Mouse (Mus musculus) lung, embryonic 16.5 days (tissue): Measurements from ENCODE around the gene Npm3. TPM values are rescaled to one million over a fixed set of nuclear protein-coding genes. Genes with fewer than 3 reads are reported as not detected.

Source experiments
- ATAC-seq: fragments of 200-750 bp; cut with Nextera tagmentation; 2 replicates; pipeline ENCODE4 v1.8.0; 2017; ENCODE audit warnings: low read depth, mild to moderate bottlenecking, moderate library complexity
- H3K27ac ChIP-seq: fragments of 300-500 bp; sonication (generic); 2 replicates; pipeline ENCODE4 v1.5.1; 2014; ENCODE audit warnings: mild to moderate bottlenecking, control low read depth, low read length
- H3K27me3 ChIP-seq: fragments of 300-500 bp; sonication (generic); 2 replicates; pipeline ENCODE4 v1.6.1; 2014; ENCODE audit warnings: low read depth, low read length, mixed read lengths; ENCODE audit not compliant: control insufficient read depth, insufficient read depth
- H3K36me3 ChIP-seq: fragments of 300-500 bp; sonication (generic); 2 replicates; pipeline ENCODE4 v1.6.1; 2014; ENCODE audit warnings: low read length; ENCODE audit not compliant: control insufficient read depth, insufficient read depth
- H3K4me1 ChIP-seq: fragments of 300-500 bp; sonication (generic); replicated peaks from 2 replicates; pipeline ENCODE4 v1.6.1; 2014; ENCODE audit warnings: low read length, mixed read lengths; ENCODE audit not compliant: control insufficient read depth, insufficient read depth
- H3K4me2 ChIP-seq: fragments of 300-500 bp; sonication (generic); 2 replicates; pipeline ENCODE4 v1.6.1; 2014; ENCODE audit warnings: low read depth, low read length, control low read depth
- H3K4me3 ChIP-seq: fragments of 300-500 bp; sonication (generic); 2 replicates; pipeline ENCODE4 v1.5.1; 2014; ENCODE audit warnings: mild to moderate bottlenecking, low read length, control low read depth
- H3K9ac ChIP-seq: fragments of 300-500 bp; sonication (generic); 2 replicates; pipeline ENCODE4 v1.6.1; 2014; ENCODE audit warnings: low read length, control low read depth
- H3K9me3 ChIP-seq: fragments of 300-500 bp; sonication (generic); 2 replicates; pipeline ENCODE4 v1.6.1; 2016; ENCODE audit warnings: low read length; ENCODE audit not compliant: control insufficient read depth
- WGBS: fragments of 180-500 bp; shearing (Covaris S2); extraction: QIAGEN DNeasy Blood & Tissue Kit; methylation state at CpG from one replicate; pipeline ENCODE4 v1.1.7; 2014; 5-methylcytosine and 5-hydroxymethylcytosine counted together
- polyA plus RNA-seq: library from polyadenylated mRNA; unstranded; fragments of >200 nt; fragmentation: Nextera tagmentation; extraction: Ambion mirVana; gene quantifications from 2 replicates; pipeline ENCODE4 v1.2.1, GENCODE M21; 2015

Npm3 gene
- polyA plus RNA-seq, 1 experiment from 2014 or later: 15.8 TPM

DNA sequence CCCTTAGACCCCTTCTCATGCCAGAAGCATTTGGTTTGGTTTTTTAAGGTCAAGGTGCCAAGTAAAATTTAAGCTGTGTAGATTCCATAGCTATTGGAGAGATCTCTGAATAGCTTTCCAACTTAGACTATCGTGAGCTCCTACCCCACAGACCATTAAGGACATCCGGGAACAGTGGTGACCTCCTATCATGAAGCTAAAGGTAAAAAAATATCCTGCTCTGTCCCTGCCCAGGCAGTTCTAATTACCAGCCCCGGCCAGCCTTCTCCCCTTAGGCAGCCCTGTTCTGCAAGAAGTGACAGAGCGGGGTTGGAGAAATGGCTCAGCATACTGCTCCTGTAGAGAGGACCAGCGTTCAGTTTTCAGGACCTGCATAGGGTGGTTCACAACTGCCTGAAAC lies 10.9 kb downstream of the Npm3 start:
- no peak for ATAC-seq
- Histone ChIP-seq H3K4me1 (peaks cover 18% of the 10 kb centered on the region), H3K9ac (no peak overlapping the region), H3K27me3 (peaks cover 67% of the 10 kb centered on the region), H3K36me3 (no peaks in the 10 kb centered on the region), H3K4me2 (no peak overlapping the region), H3K27ac (no peak overlapping the region), H3K9me3 (no peaks in the 10 kb centered on the region), H3K4me3 (no peak overlapping the region)
- WGBS: 74% methylated on average over 5 of the region's 5 CpGs

DNA sequence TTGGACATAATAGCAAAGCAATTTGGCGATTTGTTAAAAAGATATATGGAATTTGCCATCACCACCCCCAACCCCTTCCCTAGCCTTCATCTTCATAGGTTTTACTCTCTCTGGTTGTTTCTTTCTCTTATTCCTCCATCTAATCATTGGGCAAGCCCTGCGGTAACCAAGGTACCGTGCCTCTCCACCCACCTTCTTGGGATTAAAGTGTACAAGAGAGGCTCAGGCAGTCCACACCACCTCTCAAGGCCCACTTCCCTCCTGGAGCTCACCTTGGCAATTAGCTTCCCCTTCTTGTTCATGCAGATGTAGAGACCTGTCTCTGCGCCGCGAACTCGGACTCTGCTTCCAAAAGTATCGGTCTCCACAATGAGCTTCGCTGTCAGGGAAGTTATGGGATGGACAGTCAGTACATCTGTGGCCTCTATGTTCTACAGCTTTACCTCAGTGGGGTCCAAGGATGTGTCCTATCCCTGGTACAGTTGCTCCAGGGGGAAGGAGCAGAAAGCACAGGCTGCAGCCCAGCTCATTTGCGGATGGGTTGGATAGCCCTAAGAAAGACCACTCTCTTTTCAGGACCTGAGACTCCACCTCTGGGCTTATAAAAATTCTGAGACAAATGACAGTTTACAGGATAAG lies 11.4 kb downstream of the Npm3 start:
- H3K4me3 ChIP-seq: no peak overlapping the region
- no peak overlapping the region for H3K27ac ChIP-seq
- ATAC-seq: no peak
- H3K9ac ChIP-seq: no peak overlapping the region
- H3K36me3 ChIP-seq: no peaks in the 10 kb centered on the region
- no peaks in the 10 kb centered on the region for H3K9me3 ChIP-seq
- WGBS: 84% methylated on average over 10 of the region's 10 CpGs
- no peak overlapping the region for H3K4me2 ChIP-seq
- H3K4me1 ChIP-seq: peaks cover 16% of the 10 kb centered on the region
- peaks cover 61% of the 10 kb centered on the region for H3K27me3 ChIP-seq

DNA sequence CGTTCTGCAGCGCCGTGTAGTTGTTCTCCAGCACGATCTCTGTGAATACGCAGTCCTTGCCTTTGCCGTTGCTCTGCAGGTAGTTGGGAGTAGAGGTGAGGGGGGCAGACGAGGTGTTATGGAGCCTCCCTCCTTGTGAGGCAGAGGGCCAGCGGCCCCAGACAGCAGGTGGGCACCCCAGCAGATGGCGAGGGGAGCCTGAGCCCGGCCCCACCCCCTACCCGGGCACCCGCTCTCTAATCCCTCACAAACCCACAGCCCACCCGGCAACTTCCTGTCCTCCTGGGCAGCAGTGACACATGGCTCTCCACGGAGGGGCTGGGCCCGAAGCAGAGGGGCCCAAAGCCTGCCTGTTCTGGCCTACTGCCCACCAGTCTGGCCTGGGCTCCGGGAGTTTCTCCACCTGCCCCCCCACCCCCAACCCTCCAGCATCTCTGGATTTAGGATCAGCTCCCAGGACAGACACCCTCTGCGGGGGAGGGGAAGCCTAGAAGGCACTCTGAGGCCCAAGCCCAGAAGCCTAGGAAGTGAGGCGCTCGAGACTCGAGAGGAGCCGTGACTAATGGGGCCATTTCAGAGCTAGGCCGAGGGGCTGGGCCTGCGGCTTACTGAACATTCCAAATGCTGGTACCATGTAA lies 12.1 kb downstream of the Npm3 start:
- Histone ChIP-seq H3K9ac (peak overlapping the region; percentile 17; the same call in 1 of the 2 replicates), H3K4me2 (peak overlapping the region; percentile 60), H3K36me3 (no peaks in the 10 kb centered on the region), H3K4me1 (peaks cover 11% of the 10 kb centered on the region), H3K27ac (no peak overlapping the region), H3K27me3 (peaks cover 55% of the 10 kb centered on the region), H3K4me3 (peak overlapping the region; percentile 30), H3K9me3 (no peaks in the 10 kb centered on the region)
- WGBS: 19% methylated on average over 23 of the region's 23 CpGs
- peak; percentile 48 for ATAC-seq

DNA sequence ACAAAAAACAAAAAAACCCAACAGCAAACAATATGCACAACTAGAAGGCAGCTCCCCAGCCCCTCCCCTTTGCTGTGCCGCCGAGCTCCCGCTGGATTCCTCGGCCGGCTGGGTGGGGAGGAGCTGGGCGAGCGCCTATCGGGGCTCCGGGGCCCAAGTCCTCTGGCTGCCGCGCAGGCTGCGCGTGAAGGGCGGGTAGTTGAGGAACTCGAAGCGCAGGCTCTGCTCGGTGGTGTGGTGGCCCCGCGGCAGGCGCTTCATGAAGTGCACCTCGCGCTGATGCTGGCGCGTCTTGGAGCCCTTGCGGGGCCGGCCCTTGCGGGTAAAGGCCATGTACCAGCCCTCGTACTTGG lies 12.6 kb downstream of the Npm3 start:
- no peaks in the 10 kb centered on the region for H3K36me3 ChIP-seq
- ATAC-seq: peak; percentile 85
- peak overlapping the region; percentile 60 for H3K4me2 ChIP-seq
- H3K4me1 ChIP-seq: peaks cover 7% of the 10 kb centered on the region
- WGBS: under 1% methylated on average over 26 of the region's 28 CpGs
- peak overlapping the region; percentile 17; the same call in 1 of the 2 replicates for H3K9ac ChIP-seq
- H3K9me3 ChIP-seq: no peaks in the 10 kb centered on the region
- peak overlapping the region; percentile 30 for H3K4me3 ChIP-seq
- H3K27ac ChIP-seq: no peak overlapping the region
- peaks cover 50% of the 10 kb centered on the region for H3K27me3 ChIP-seq

DNA sequence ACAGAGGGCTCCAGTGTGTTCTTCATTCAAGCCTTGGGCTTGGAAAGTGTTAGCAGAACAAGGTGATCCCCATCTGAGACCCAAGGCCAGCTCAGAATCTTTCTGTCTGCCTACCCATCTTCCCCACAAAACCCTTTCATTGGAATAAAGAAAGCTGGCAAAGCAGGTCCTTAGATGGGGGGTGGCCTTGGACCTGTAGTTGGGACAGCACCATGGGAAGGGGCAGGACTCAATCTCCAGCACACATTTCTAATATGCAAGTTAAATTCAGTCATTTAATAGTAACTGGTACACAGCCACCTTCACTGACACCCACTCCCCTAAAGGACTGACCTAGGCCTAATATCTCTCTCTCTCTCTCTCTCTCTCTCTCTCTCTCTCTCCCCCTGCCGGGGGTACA lies 13.2 kb downstream of the Npm3 start:
- H3K27me3 ChIP-seq: peaks cover 44% of the 10 kb centered on the region
- H3K36me3 ChIP-seq: no peaks in the 10 kb centered on the region
- WGBS: 47% methylated on average over 1 of the region's 1 CpGs
- H3K27ac ChIP-seq: no peak overlapping the region
- no peak overlapping the region for H3K9ac ChIP-seq
- H3K4me2 ChIP-seq: no peak overlapping the region
- no peak overlapping the region for H3K4me3 ChIP-seq
- no peaks in the 10 kb centered on the region for H3K9me3 ChIP-seq
- ATAC-seq: no peak
- H3K4me1 ChIP-seq: peaks cover 4% of the 10 kb centered on the region

DNA sequence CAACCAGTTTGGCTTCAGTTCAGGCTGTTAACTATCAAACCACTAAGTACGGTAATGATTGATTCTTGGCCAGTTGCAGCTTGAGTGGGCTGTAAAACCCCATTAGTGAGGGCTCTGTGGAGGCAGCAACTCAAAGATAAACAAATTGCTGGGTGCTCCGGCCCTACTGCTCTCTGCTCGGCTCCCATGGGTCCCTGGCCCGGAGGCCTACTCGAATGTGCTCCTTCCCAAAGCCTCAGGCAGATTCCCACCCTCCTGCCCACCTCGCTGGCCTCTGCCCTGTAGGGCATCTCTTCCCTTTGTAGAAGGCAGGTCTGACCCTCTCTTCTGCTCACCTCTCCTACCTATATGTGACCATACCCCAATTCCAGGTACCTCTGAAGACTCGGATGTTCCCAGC lies 14.6 kb downstream of the Npm3 start:
- WGBS: 35% methylated on average over 7 of the region's 7 CpGs
- Histone ChIP-seq H3K4me1 (peaks cover 4% of the 10 kb centered on the region), H3K4me3 (no peak overlapping the region), H3K9me3 (no peaks in the 10 kb centered on the region), H3K36me3 (no peaks in the 10 kb centered on the region), H3K9ac (no peak overlapping the region), H3K4me2 (no peak overlapping the region), H3K27me3 (peaks cover 32% of the 10 kb centered on the region), H3K27ac (no peak overlapping the region)
- no peak for ATAC-seq

DNA sequence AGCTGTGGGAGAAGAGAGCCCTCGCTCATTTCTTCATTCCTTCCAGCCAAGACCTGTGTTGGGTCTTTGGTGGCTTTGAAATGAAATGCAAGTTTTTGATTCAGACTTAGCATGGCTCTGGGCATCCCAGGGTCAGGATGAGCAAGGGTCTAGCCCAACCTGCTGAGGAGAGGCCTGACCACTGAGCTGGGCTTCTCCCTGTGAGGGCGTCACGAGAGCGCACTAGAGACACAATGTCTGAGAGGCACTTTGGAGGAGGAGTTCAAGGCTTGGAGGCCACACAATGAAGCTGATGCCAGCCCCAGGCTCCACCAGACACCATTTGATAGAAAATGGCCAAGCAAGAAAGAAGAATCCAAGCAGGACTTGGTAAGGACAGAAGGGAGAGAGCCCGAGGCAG lies 15.2 kb downstream of the Npm3 start:
- H3K4me3 ChIP-seq: no peak overlapping the region
- peaks cover 4% of the 10 kb centered on the region for H3K4me1 ChIP-seq
- H3K4me2 ChIP-seq: no peak overlapping the region
- H3K27me3 ChIP-seq: peaks cover 26% of the 10 kb centered on the region
- H3K9ac ChIP-seq: no peak overlapping the region
- no peak overlapping the region for H3K27ac ChIP-seq
- WGBS: 76% methylated on average over 5 of the region's 5 CpGs
- H3K9me3 ChIP-seq: no peaks in the 10 kb centered on the region
- no peak for ATAC-seq
- no peaks in the 10 kb centered on the region for H3K36me3 ChIP-seq

DNA sequence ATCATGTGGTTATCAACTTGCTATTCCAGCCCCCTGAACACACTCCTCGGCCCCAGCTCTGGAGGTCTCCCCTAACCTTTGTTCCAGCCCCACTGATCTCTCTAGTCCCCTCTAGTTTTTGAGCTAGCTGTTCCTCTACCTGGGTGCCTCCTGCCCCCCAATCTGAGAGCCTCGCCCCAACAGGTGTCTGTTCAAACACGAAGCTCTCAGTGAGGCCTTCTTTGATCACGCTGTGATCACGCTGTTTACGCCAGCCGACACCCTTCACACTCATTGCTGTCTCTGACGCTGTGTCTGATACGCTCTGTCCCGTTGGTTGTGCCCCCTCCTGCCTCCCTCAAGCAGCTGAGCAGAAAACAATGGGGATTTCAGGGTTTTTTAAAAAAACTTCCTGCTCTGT lies 15.8 kb downstream of the Npm3 start:
- H3K4me1 ChIP-seq: peaks cover 4% of the 10 kb centered on the region
- no peaks in the 10 kb centered on the region for H3K9me3 ChIP-seq
- no peaks in the 10 kb centered on the region for H3K36me3 ChIP-seq
- peaks cover 21% of the 10 kb centered on the region for H3K27me3 ChIP-seq
- H3K27ac ChIP-seq: no peak overlapping the region
- no peak for ATAC-seq
- WGBS: 17% methylated on average over 10 of the region's 10 CpGs
- no peak overlapping the region for H3K4me2 ChIP-seq
- H3K4me3 ChIP-seq: no peak overlapping the region
- H3K9ac ChIP-seq: no peak overlapping the region

DNA sequence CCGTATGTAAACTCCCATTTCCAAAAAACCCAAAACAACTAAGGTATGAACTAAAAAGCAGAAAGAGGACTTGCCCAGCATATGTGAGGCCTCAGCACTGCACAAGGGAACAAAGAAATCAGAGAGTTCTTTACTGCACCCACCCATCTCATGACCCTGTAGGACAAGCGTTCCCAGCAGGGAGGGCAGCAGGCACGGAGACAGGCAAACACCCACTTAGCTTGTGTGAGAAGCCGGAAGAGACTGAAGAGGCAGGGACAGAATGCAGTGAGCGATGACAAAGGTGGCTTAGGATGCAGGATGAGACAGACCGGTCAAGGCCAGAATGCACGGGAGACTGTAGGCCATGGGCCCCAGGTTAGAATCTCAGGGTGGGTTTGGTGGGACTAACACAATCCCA lies 17.7 kb downstream of the Npm3 start:
- H3K4me3 ChIP-seq: no peak overlapping the region
- 70% methylated on average over 7 of the region's 7 CpGs for WGBS
- no peaks in the 10 kb centered on the region for H3K36me3 ChIP-seq
- H3K27ac ChIP-seq: no peak overlapping the region
- no peaks in the 10 kb centered on the region for H3K9me3 ChIP-seq
- H3K4me2 ChIP-seq: no peak overlapping the region
- H3K27me3 ChIP-seq: peaks cover 3% of the 10 kb centered on the region; the same call in 1 of the 2 replicates
- no peaks in the 10 kb centered on the region; the same call in 1 of the 2 replicates for H3K4me1 ChIP-seq
- no peak for ATAC-seq
- no peak overlapping the region for H3K9ac ChIP-seq
